Mouse (Mus musculus) cortical plate, adult 2 months (tissue): ENCODE measurements around the gene Adgrg7.
A peak's percentile ranks its signal among the peaks of the same experiment; 100 is the strongest.

Source experiments
- CTCF ChIP-seq: fragments of 200-500 bp; IDR thresholded peaks from 2 replicates; pipeline ENCODE4 v1.5.1; 2011; ENCODE audit warnings: mild to moderate bottlenecking, control low read depth, low read length; ENCODE audit not compliant: insufficient read depth; ENCODE audit errors: extremely low read depth
- POLR2A ChIP-seq: fragments of 200-500 bp; IDR thresholded peaks from 2 replicates; pipeline ENCODE4 v1.6.1; 2011; ENCODE audit warnings: mild to moderate bottlenecking, low read length, control low read depth; ENCODE audit not compliant: insufficient read depth; ENCODE audit errors: extremely low read depth

- TF ChIP-seq CTCF (peak; percentile 69; the same call in 1 of the 2 replicates), POLR2A (no peak)
These were observed 24.2 kb downstream of the Adgrg7 start for GRCm38 (mm10) chr16:56771163-56772105.
